Mouse (Mus musculus) small intestine, adult 2 months (tissue): Measurements from ENCODE around the gene Exoc3l4.

Experiments
- CTCF ChIP-seq: fragments of 200-500 bp; IDR thresholded peaks from 2 replicates; pipeline ENCODE4 v1.5.1; 2012; ENCODE audit warnings: low read depth, mild to moderate bottlenecking, control low read depth, inconsistent platforms, low read length, moderate library complexity, mixed read lengths; ENCODE audit not compliant: insufficient replicate concordance, insufficient read length; ENCODE audit errors: extremely low read depth
- POLR2A ChIP-seq: fragments of 200-500 bp; IDR thresholded peaks from 2 replicates; pipeline ENCODE4 v1.6.1; 2012; ENCODE audit warnings: low read depth, mild to moderate bottlenecking, control low read depth, inconsistent platforms, low read length, moderate library complexity

- TF ChIP-seq POLR2A (no peak), CTCF (no peak)
These were observed 29.7 kb upstream of the Exoc3l4 start for GRCm38 (mm10) chr12:111387146-111387545.
